Mouse (Mus musculus): Measurements from ENCODE around the gene Lrrc29. TPM values are rescaled to one million over a fixed set of nuclear protein-coding genes. Genes with fewer than 3 reads are reported as not detected.
"Not testable (repeated sequence)": the region's sequence is repeated elsewhere in the genome, so short reads cannot be mapped to it uniquely, and the experiment has no call there.

Lrrc29 gene
- polyA plus RNA-seq, 1 experiment from 2014 or later = 0.83 TPM

DNA sequence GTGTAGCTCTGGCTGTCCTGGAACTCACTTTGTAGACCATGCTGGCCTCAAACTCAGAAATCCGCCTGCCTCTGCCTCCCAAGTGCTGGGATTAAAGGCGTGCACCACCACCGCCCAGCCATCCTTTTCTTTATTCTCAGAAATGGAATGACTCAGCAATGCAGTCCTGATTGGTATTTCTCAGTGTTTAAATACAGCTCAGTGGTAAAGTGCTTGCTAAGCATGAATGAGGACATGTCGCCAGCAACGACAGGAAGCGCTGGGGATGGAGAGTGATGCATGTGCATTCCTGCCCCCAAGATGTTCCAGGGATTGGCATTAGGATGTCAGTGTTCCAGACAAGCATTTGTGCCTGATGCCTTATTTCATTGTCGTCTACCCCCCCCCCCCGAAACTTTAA lies 22.7 kb downstream of the Lrrc29 start:
- CTCF ChIA-PET = interaction anchor here (1.6 kb wide), 1 partner anchor 13 kb away, joined by 3 read pairs; no protein-coding TSS in a partner anchor
- DNase-seq (ENCODE audit: low read depth, low spot score) = no peak

DNA sequence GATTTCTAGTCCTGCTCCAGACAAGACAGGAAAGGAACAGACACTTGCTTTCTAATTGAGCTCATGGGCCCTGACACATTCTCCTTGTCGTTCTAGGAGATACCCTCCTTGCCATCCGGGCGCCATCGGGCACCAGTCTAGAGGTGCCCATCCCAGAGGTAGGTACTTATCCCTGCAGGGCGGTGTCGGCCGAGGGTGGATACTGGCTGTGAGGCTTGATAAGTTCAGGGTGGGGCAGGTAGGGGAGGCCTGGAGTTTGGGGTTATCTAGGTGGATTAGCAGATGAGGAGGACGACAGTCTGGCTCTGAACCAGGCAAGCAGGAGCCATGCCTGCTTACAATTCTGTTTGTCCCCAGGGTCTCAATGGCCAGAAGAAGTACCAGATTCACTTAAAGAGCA lies 26.1 kb downstream of the Lrrc29 start:
- no peak for DNase-seq (ENCODE audit: low read depth, low spot score)
- ChIA-PET CTCF (no interaction called here), POLR2A (no interaction called here)
- no peak for TF ChIP-seq CTCF (IDR thresholded peaks at IDR 0.05)
- in situ Hi-C loops (cut with MboI; ENCODE audit: low pct_unique_long_range_greater_than_20kb) = loop anchor here (10.0 kb wide), 1 partner anchor 665 kb away; the partner anchor contains the start of gene Rrad
- ATAC-seq = no peak
- no peaks in the 10 kb centered on the region for H3K27me3 ChIP-seq

More for the DNA sequence above, 22.7 kb downstream of the Lrrc29 start:
- in situ Hi-C loops (cut with MboI; ENCODE audit: low pct_unique_long_range_greater_than_20kb) = no loop called here
- POLR2A ChIA-PET = interaction anchor here (1.5 to 1.8 kb wide), 2 partner anchors 13 to 20 kb away, joined by 5 to 6 read pairs; partner anchors contain the start of gene 4931428F04Rik
- H3K27me3 ChIP-seq = no peaks in the 10 kb centered on the region
- no peak for TF ChIP-seq CTCF (IDR thresholded peaks at IDR 0.05)
- ATAC-seq = no peak

DNA sequence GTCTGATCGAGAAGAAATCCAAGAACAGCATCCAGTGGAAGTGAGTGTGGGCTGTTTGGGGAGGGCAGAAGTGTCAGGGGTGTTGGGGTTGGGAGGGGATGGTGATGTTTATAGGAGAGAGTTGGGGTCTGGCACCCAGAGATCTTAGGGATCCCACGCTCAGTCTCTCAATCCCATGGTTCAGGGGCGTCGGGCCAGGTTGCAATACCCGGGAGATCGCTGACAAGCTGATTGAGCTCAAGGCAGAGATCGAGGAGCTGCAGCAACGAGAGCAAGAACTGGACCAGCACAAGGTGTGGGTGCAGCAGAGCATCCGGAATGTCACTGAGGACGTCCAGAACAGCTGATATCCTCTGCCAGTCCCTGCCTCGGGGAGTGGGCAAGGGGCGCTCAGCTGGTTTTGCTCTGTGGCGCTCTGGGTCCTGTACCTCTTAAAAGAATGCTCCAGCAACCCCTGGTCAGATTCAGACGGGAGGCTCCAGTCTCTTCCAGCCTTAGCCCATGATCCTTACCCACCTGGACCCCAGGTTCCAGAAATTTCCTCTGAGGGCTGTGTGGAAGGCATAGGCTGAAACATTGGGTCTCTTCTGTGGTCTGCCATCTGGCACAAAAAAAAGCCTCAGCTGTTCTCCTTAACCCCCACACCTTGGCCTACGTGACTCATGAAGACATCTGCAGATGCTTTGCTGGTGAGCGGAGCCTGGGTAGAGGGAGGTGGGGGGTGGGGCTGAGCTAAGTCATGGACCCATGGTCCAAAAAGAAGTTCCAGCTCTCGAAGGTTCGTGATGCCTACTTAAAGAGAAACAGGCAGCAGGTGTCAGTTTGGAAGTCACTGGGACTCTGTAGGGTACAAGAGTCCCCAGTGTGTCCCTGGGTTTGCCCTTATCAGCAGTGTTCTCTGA lies 27.5 kb downstream of the Lrrc29 start:
- POLR2A ChIA-PET = interaction anchor here (2.0 kb wide), 1 partner anchor 28 kb away, joined by 7 read pairs; no protein-coding TSS in a partner anchor
- ATAC-seq (no peak), DNase-seq (ENCODE audit: low read depth, low spot score) (no peak)
- no peak for TF ChIP-seq CTCF (IDR thresholded peaks at IDR 0.05)
- no peaks in the 10 kb centered on the region for H3K27me3 ChIP-seq
- in situ Hi-C loops (cut with MboI; ENCODE audit: low pct_unique_long_range_greater_than_20kb) = loop anchor here (10.0 kb wide), 1 partner anchor 664 kb away; the partner anchor contains the start of gene Rrad
- CTCF ChIA-PET = no interaction called here

DNA sequence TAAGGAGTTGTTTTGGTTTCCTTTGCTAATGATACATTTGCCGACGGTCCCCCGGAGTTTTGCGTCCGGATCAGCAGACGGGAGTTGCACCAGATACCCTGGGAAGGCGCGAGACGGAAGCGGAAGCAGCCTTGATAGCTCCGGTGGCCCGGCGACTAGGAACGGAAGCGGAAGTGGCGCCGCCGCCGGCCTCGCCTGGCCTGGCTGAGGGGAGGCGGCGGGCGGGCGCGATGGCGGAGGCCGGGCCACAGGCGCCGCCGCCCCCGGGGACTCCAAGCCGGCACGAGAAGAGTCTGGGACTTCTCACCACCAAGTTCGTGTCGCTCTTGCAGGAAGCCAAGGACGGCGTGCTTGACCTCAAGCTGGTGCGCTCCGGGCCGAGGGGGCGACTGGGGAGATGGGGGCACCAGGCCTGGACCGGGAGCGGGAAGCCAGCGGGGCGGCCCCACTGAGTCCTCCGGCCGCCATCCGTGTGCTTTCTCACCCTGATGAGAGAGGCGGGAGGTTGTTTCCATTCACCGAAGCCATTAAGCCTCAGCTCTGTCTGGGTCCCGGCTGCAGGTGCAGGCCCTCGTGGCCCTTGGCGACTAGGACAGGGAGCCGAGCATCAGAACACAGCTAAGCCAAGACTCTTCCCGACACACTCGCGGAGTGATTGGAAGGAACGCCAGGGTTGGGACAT lies 28.4 kb downstream of the Lrrc29 start, which contains the start of gene E2f4:
Gene E2f4 (plus strand): TSS at position 153 of the 682 bp plus-strand sequence.
- CTCF ChIA-PET = no interaction called here
- TF ChIP-seq CTCF (IDR thresholded peaks at IDR 0.05) = no peak
- in situ Hi-C loops (cut with MboI; ENCODE audit: low pct_unique_long_range_greater_than_20kb) = loop anchor here (10.0 kb wide), 1 partner anchor 663 kb away; the partner anchor contains the start of gene Rrad
- no peaks in the 10 kb centered on the region for H3K27me3 ChIP-seq
- ATAC-seq (peak; percentile 84), DNase-seq (ENCODE audit: low read depth, low spot score) (no peak)
- POLR2A ChIA-PET = interaction anchor here (1.1 to 2.0 kb wide), 3 partner anchors 11 to 49 kb away, joined by 3 to 7 read pairs (median 4); no protein-coding TSS in a partner anchor

DNA sequence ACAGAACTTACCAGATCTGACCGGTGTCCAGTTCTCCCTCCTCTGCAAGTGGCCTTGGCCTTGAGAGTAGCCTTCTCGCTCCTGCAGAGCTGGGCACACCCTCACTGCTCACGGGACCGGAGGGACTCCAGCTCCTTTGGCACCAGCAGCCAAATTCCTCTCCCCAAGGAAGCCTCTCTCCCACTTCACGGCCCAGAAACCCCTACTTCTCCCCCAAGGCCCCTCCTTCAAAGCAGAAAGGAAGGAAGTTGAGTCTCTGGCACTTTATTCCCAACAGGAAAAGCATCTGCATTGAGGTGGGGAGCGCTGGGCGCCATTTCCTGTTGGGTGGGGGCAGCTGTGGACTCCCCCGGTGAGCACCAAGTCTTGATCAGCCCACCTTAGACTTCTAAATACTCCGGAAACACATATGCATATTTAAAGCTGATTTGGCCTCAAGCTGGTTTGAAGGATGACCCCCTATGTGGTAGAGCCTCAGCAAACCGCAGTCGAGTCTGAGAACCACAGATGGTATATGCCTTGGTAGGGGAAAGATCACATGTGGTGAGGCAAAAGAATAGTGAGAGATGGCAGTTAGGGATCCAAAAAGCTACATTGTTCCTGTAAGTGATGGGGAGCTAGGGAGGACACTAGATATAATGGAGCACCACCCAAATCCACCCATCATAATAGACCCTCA lies 30.0 kb downstream of the Lrrc29 start, which contains the start of gene Exoc3l:
Gene Exoc3l (minus strand): TSS at position 207 of the 679 bp plus-strand sequence.
- CTCF ChIA-PET = interaction anchor here (0.8 to 1.7 kb wide), 4 partner anchors 16 to 175 kb away, joined by 3 to 5 read pairs (median 4); partner anchors contain the start of gene D230025D16Rik
- no peak for ATAC-seq
- no peak for TF ChIP-seq CTCF (IDR thresholded peaks at IDR 0.05)
- no peaks in the 10 kb centered on the region for H3K27me3 ChIP-seq
- POLR2A ChIA-PET = no interaction called here
- DNase-seq (ENCODE audit: low read depth, low spot score) = no peak
- in situ Hi-C loops (cut with MboI; ENCODE audit: low pct_unique_long_range_greater_than_20kb) = loop anchor here (10.0 kb wide), 1 partner anchor 661 kb away; the partner anchor contains the start of gene Rrad

DNA sequence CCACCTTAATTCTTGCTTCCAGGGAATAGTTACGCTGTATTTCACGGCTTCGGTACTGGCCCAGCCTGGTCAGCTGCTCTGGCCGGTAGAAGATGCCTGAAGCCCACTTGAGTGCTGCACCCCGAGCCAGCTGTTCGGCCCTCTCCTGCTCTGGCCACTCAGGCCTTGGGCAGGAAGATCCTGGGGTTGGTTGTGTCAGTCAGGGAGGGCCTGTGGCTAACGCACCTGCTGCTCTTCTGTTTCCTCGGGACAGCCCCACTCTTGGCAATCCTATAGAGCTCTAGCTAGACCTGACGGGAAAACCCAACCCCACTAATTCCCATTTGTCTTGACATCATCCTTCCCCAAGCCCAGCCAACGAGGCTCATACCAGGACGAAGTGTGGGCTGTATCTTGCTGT lies 30.8 kb downstream of the Lrrc29 start:
- ATAC-seq (no peak), DNase-seq (ENCODE audit: low read depth, low spot score) (no peak)
- POLR2A ChIA-PET = no interaction called here
- no peak for TF ChIP-seq CTCF (IDR thresholded peaks at IDR 0.05)
- H3K27me3 ChIP-seq = no peaks in the 10 kb centered on the region
- CTCF ChIA-PET = interaction anchor here (1.4 to 1.7 kb wide), 2 partner anchors 15 to 175 kb away, joined by 3 to 4 read pairs; no protein-coding TSS in a partner anchor
- in situ Hi-C loops (cut with MboI; ENCODE audit: low pct_unique_long_range_greater_than_20kb) = loop anchor here (10.0 kb wide), 1 partner anchor 660 kb away; the partner anchor contains the start of gene Rrad

DNA sequence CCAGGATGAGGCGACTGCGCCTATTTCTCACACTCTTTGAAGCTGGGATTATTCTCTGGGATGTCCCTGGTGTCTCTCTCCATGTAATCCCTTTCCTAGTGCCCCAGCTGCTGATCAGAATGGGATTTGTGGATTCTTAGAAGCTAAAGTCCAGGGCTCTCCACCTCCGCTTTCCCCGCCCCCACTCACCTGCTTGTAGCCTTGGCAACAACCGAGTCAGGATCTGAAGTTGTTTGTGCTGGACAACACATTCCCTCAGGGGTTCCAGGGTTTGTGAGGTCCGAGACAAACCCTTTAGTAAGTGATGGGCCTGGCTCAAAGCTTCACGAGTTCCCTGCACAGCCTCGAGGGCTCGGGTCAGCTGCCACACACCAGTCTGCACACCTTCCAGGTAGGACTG lies 31.3 kb downstream of the Lrrc29 start:
- POLR2A ChIA-PET = no interaction called here
- no peaks in the 10 kb centered on the region for H3K27me3 ChIP-seq
- ATAC-seq (no peak), DNase-seq (ENCODE audit: low read depth, low spot score) (no peak)
- TF ChIP-seq CTCF (IDR thresholded peaks at IDR 0.05) = no peak
- CTCF ChIA-PET = interaction anchor here (1.4 to 1.7 kb wide), 2 partner anchors 15 to 174 kb away, joined by 3 to 4 read pairs; no protein-coding TSS in a partner anchor
- in situ Hi-C loops (cut with MboI; ENCODE audit: low pct_unique_long_range_greater_than_20kb) = loop anchor here (10.0 kb wide), 1 partner anchor 660 kb away; the partner anchor contains the start of gene Rrad

DNA sequence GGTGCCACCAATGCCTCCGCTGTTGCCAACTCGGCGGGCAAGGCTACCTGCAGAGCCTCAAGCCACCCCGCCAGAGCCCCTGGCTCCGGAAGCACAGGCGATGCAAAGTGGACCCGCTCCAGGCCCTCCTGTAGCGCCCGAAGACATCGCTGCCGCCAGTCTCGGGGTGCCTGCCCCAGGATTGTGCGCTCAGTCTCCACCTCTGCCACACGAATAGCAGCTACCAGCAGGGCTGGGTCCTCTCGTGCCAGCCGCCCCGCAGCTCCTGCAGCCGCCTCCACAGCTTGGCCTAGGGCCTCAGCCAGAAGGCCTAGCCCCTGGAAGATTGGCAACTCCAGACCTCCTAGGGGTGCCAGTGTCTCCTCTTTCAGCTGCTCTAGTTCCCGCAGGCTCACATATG lies 32.7 kb downstream of the Lrrc29 start:
- no peak for DNase-seq (ENCODE audit: low read depth, low spot score)
- no peak for TF ChIP-seq CTCF (IDR thresholded peaks at IDR 0.05)
- H3K27me3 ChIP-seq = no peaks in the 10 kb centered on the region
- in situ Hi-C loops (cut with MboI; ENCODE audit: low pct_unique_long_range_greater_than_20kb) = loop anchor here (10.0 kb wide), 1 partner anchor 659 kb away; the partner anchor contains the start of gene Rrad
- CTCF ChIA-PET = interaction anchor here (0.9 kb wide), 1 partner anchor 142 kb away, joined by 3 read pairs; no protein-coding TSS in a partner anchor
- no peak for ATAC-seq
- POLR2A ChIA-PET = no interaction called here

DNA sequence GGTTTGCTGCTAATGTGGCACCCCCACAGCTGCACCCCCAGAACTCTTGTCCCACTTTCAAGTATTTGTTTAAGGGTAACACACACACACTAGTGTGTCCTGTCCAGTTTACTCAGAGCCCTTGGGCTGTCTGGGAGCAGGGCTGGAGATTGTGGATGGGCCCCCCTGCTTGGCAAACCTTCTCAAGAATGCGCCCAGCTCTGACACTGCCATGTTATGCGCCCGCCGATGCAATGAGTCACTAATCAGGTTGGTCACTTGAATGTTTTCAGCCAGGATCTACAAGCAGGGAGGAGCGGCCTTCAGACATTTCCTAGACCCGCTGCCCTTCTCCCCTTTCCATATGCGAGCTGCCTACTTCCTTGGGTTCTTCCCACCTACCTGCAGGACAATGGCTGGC lies 33.6 kb downstream of the Lrrc29 start:
- in situ Hi-C loops (cut with MboI; ENCODE audit: low pct_unique_long_range_greater_than_20kb) = loop anchor here (10.0 kb wide), 1 partner anchor 658 kb away; the partner anchor contains the start of gene Rrad
- no peak for TF ChIP-seq CTCF (IDR thresholded peaks at IDR 0.05)
- POLR2A ChIA-PET = interaction anchor here (0.9 kb wide), 1 partner anchor 64 kb away, joined by 3 read pairs; no protein-coding TSS in a partner anchor
- no peak for DNase-seq (ENCODE audit: low read depth, low spot score)
- peak; percentile 61 for ATAC-seq
- H3K27me3 ChIP-seq = no peaks in the 10 kb centered on the region
- CTCF ChIA-PET = interaction anchor here (1.2 kb wide), 1 partner anchor 171 kb away, joined by 3 read pairs; no protein-coding TSS in a partner anchor

DNA sequence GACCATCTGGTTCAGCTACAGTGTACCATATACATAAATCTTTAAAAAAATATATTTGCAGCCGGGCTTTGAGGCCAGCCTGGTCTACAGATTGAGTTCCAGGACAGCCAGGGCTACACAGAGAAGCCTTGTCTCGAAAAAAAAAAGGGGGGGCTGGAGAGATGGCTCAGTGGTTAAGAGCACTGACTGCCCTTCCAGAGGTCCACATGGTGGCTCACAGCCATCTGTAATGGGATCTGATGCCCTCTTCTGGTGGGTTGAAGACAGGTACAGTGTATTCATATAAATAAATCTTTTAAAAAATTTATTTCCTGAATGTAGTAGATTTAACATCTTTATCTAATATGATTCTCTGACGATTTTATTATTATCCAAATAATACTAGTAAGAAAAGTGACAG lies 34.3 kb downstream of the Lrrc29 start:
- in situ Hi-C loops (cut with MboI; ENCODE audit: low pct_unique_long_range_greater_than_20kb) = loop anchor here (10.0 kb wide), 1 partner anchor 657 kb away; the partner anchor contains the start of gene Rrad
- CTCF ChIA-PET = interaction anchor here (0.7 to 1.2 kb wide), 3 partner anchors 15 to 171 kb away, joined by 3 read pairs; no protein-coding TSS in a partner anchor
- H3K27me3 ChIP-seq; DNase-seq (ENCODE audit: low read depth, low spot score); ATAC-seq: not testable (repeated sequence)
- POLR2A ChIA-PET = interaction anchor here (2.4 kb wide), 1 partner anchor 12 kb away, joined by 6 read pairs; no protein-coding TSS in a partner anchor

DNA sequence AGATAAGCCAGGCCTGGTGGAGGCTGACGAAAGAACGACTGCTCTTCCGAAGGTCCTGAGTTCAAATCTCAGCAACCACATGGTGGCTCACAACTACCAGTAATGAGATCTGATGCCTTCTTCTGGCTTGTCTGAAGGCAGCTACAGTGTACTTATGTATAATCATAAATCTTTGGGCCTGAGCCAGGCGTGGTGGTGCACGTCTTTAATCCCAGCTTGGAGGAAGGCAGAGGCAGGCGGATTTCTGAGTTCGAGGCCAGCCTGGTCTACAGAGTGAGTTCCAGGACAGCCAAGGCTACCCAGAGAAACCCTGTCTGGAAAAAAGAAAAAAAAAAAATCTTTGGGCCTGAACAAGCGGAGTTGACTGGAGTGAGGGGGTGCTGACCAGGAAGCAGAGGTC lies 34.7 kb downstream of the Lrrc29 start:
- in situ Hi-C loops (cut with MboI; ENCODE audit: low pct_unique_long_range_greater_than_20kb) = loop anchor here (10.0 kb wide), 1 partner anchor 657 kb away; the partner anchor contains the start of gene Rrad
- not testable (repeated sequence) for ATAC-seq; H3K27me3 ChIP-seq; DNase-seq (ENCODE audit: low read depth, low spot score)
- POLR2A ChIA-PET = interaction anchor here (1.1 to 2.4 kb wide), 2 partner anchors 10 to 13 kb away, joined by 4 to 6 read pairs; no protein-coding TSS in a partner anchor
- CTCF ChIA-PET = interaction anchor here (0.7 to 1.9 kb wide), 15 partner anchors 11 to 174 kb away, joined by 3 to 8 read pairs (median 3); no protein-coding TSS in a partner anchor

Measured in Patski (cell line).